Mouse (Mus musculus): Measurements from ENCODE around the gene Tnip3.

DNA sequence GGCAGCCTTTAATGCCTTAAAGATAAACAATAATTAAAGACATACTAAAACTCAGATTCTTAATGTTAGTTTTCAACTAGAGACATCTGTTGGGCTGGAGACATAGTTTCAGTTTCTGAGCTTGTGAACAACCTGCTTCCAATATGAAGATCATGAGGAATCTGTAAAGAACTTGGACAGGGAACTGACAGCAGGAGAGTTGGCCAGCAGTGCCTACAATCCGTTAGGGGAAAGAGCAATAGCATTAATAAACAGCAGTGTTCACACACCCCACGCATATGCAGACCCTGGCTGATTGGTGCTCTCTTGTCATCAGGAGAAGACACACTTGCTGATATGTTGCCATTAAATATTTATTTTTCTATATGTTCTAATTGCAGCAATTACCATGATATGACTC lies 15.0 kb downstream of the Tnip3 start:
- TF ChIP-seq POU5F1 (IDR thresholded peaks at IDR 0.05; ENCODE audit: borderline replicate concordance, low read length) = no peak
- TF ChIP-seq CTCF (conservative IDR thresholded peaks at IDR 0.05; ENCODE audit: low read length) = no peak
- no peak for TF ChIP-seq NANOG (IDR thresholded peaks at IDR 0.05; ENCODE audit: borderline replicate concordance, low read length)
